Mouse (Mus musculus): ENCODE measurements around the gene Hdac1. TPM values are rescaled to one million over a fixed set of nuclear protein-coding genes. Genes with fewer than 3 reads are reported as not detected.

Gene Hdac1
- polyA plus RNA-seq, 1 experiment from 2014 or later: 86.1 TPM

DNA sequence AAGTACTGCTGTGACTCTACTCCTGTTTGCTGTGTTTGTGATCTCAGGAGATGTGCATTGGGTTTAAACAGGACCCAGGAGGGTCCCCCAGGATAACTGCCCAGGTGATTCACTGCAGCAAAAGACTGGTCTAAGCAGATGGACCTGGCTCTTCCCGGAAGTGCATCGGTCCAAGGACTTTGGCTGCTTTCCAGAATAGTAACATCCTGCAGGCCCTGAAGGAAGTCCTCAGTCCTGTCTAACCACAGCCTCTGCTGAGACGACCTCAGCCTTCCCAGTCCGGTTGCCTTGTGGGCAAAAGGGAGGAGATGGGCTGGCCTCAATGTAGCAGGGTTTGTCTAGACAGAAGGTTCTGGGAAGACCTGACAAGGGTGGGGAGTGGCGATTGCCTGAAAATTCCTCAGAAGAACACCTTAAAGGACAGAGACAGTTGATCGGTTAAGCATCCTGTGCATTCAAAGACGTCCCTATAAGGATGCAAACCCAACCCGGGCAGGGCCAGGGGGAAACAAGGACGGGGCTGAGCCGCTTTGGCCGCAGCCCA is 39.5 kb downstream of the Hdac1 start:
- no peaks in the 10 kb centered on the region for H3K36me3 ChIP-seq (replicated peaks)
- WGBS: 85% methylated on average over 11 of the region's 11 CpGs
- no peak overlapping the region for H3K4me3 ChIP-seq

DNA sequence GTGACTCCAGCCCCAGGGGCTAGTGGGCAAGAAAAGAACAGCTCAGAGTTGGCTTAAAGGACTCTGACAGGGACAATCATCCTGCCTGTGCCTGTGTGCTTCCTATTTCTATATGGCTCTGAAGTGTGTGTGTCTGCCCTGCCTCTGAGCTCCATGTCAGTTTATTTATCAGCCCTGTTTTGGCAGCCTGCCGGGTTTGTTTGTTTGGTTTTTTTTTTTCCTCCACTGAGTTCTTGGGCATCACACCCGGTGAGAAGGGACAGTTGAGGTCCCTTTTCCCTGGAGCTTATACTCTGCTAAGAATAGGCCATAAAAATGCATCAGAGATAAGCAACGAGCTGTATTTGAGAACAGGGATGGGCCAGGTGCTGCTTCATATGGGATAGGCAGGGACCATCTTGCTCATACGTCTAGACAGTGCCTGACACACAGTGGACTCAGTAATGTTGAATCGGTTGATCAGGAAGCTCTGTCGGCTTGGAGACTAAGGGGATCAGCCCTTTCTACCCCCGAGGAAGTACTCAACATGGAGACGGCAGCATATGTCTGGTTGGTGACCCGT is 40.1 kb downstream of the Hdac1 start:
- H3K4me2 ChIP-seq: no peak overlapping the region
- H3K9me3 ChIP-seq: no peaks in the 10 kb centered on the region
- 80% methylated on average over 9 of the region's 9 CpGs for WGBS
- no peak overlapping the region for H3K4me3 ChIP-seq
- no peak overlapping the region for H3K27ac ChIP-seq
- ATAC-seq (replicated peaks): no peak
- H3K4me1 ChIP-seq: peaks cover 14% of the 10 kb centered on the region
- H3K36me3 ChIP-seq (replicated peaks): no peaks in the 10 kb centered on the region
- H3K27me3 ChIP-seq (replicated peaks): no peaks in the 10 kb centered on the region
- H3K9ac ChIP-seq: no peak overlapping the region

More for the DNA sequence above, 39.5 kb downstream of the Hdac1 start:
- H3K27me3 ChIP-seq (replicated peaks): no peaks in the 10 kb centered on the region
- peaks cover 14% of the 10 kb centered on the region for H3K4me1 ChIP-seq
- ATAC-seq (replicated peaks): no peak
- no peaks in the 10 kb centered on the region for H3K9me3 ChIP-seq
- no peak overlapping the region for H3K27ac ChIP-seq
- H3K4me2 ChIP-seq: no peak overlapping the region
- no peak overlapping the region for H3K9ac ChIP-seq

DNA sequence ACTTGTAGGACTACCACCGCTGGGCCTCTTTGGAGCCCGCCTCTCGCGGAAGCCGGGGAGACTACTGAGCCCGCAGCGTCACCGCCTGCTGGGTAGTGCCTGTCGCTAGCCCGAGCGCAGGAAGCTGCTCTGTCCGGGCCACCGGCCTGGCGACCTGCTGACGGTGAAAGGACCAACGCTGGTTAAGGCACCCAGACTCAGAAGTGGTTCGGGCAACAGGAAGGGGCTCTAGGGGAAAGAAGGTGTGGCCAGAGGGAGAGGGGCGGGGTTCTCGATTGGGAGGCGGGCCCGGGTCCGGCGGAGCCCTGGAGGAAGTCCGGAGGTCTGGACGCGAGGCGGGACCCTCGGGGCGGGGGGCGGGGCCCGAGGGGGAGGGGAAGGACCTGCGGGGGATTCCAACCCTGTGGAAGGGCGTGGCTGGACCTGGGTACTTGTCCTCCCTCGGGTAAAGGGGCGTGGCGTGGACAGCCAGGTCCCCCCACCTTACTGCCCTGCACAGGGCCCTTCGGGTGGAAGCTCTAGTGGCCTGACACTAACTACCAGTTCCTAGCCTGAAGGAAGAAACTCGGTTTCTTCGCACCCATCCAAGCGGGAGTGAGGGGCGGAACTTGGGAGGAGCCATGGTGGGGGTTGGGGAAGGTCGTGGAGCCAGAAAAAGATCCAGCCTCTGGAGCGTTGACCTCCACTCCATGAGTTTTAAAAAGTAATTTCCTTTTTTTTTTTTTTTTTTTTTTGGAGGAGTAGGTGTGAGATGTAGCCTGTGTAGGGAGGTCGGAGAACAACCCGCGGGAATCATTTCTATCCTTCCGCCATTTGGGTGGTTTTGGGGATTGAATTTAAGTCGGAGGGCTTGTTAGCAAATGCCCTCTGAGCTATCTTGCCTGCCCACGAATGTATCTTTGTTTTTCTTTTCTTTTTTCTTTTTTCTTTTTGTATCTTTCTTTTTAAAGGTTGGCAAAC is 41.6 kb downstream of the Hdac1 start:
- Histone ChIP-seq H3K27ac (peak overlapping the region; percentile 57), H3K36me3 (replicated peaks) (no peaks in the 10 kb centered on the region), H3K9ac (peak overlapping the region; percentile 35), H3K9me3 (no peaks in the 10 kb centered on the region), H3K4me2 (peak overlapping the region; percentile 81), H3K4me1 (peaks cover 26% of the 10 kb centered on the region), H3K4me3 (peak overlapping the region; percentile 48), H3K27me3 (replicated peaks) (no peaks in the 10 kb centered on the region)
- peak; percentile 64 for ATAC-seq (replicated peaks)
- WGBS: 2% methylated on average over 42 of the region's 49 CpGs

DNA sequence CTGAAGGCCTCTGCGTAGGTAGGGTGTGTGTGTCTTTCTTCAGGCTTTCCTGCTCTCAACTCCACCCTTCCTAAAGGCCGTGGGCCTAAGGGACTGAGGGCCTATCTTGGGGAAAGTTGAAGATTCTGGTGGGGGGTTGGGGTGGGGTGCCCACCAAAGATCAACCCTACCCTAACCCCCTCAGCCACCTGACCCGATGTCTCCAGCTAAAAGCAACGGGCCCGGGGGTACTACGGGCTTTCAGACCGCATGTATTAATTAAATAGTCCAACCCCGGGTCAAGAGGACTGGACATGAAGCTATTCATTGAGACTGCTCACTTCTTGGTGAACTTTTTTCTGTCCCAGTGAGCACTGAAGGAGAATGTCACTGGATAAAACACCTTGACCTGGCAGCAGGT is 42.5 kb downstream of the Hdac1 start:
- 80% methylated on average over 8 of the region's 8 CpGs for WGBS
- peaks cover 31% of the 10 kb centered on the region for H3K4me1 ChIP-seq
- no peaks in the 10 kb centered on the region for H3K9me3 ChIP-seq
- H3K27me3 ChIP-seq (replicated peaks): no peaks in the 10 kb centered on the region
- H3K36me3 ChIP-seq (replicated peaks): no peaks in the 10 kb centered on the region
- H3K27ac ChIP-seq: peak overlapping the region; percentile 57
- no peak overlapping the region for H3K9ac ChIP-seq
- no peak for ATAC-seq (replicated peaks)
- H3K4me3 ChIP-seq: peak overlapping the region; percentile 48
- peak overlapping the region; percentile 81 for H3K4me2 ChIP-seq

DNA sequence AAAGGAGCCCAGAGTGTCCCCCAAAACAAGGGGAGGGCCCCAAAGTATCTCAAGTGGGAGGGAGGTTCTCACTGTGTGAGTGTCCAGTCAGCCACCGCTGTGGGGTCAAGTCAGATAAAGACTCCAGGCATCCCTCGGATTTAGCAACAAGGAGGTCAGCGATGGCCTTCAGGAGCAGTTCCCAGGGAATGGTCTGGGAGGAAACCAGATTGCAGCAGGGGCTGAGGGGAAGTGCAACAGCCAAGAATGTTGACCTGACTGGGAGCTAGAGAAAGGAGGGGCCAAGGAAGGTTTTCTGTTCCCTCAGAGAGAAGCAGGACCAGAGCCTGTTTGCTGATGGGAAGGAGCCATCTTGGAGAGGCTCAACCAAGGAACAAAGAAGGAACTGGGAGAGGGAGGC is 43.6 kb downstream of the Hdac1 start:
- Histone ChIP-seq H3K9me3 (no peaks in the 10 kb centered on the region), H3K4me1 (peaks cover 31% of the 10 kb centered on the region), H3K36me3 (replicated peaks) (no peaks in the 10 kb centered on the region), H3K4me2 (no peak overlapping the region), H3K4me3 (no peak overlapping the region), H3K9ac (no peak overlapping the region), H3K27ac (no peak overlapping the region), H3K27me3 (replicated peaks) (no peaks in the 10 kb centered on the region)
- ATAC-seq (replicated peaks): no peak
- 73% methylated on average over 3 of the region's 3 CpGs for WGBS

DNA sequence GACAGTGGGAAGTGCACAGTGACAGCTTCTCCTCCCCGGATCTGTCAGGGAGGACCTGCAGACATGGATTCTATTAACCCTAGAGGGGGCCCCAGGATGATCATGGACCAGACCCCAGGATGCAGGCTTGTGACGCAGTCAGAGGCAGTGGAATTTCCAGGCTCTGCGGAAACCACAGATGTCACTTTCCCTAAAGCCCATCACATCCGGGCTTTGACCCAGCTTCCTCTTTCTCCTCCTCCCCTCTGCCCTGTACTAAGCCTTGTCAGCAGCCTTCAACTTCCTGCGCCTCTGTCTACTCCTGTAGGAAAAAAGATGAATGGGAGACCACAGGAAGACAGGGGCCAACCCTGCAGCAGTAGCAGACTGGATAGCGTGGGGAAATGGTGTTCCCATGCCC is 45.9 kb downstream of the Hdac1 start:
- Histone ChIP-seq H3K9me3 (no peaks in the 10 kb centered on the region), H3K4me2 (peak overlapping the region; percentile 46), H3K27ac (peak overlapping the region; percentile 73), H3K27me3 (replicated peaks) (peaks cover 13% of the 10 kb centered on the region), H3K9ac (peak overlapping the region; percentile 7), H3K4me1 (peaks cover 32% of the 10 kb centered on the region), H3K36me3 (replicated peaks) (no peaks in the 10 kb centered on the region), H3K4me3 (peak overlapping the region; percentile 17)
- 32% methylated on average over 6 of the region's 6 CpGs for WGBS
- peak; percentile 19; the same call in 1 of the 2 replicates for ATAC-seq (replicated peaks)

DNA sequence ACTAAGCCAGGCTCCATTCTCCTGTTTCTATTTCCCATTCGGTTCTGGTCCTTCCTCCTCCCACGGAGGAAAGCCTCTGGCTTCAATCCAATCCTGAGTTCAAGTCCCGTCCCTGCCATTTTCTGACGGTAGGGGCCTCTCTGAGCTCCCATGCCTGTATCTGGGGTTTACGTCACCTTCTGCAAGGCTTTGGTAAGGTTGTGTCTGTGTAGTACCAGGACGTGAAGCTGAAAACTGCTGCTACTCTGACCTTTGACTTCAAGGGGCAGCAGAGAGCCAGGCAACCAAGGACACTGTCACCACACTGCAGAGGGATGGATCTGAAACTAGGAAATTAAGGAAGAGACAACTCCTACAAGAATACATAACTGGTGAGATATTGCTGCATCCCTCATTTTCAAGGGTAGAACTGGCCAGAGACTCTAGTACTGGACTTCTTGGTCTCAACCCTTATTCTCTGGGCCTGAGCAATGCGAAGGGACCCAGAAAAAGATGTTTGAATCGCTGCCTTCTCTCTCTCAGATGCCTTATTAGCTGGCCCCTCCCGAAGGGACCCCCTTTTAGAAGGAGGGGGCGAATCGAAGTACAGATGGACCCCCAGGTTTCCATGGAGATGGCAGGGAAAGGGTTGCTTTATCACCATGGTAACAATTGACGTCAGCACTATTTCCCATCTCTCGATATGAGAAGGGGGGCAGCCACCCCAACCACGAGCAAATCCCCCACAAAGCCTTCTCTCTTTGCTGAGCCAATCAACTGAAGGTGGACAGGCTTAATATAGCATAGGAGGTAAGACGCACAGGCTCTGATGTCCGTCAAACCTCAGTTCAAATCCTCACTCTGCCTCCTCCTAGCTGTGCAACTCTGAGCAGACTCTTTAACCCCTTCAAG is 46.6 kb downstream of the Hdac1 start:
- H3K4me3 ChIP-seq: peak overlapping the region; percentile 17
- no peaks in the 10 kb centered on the region for H3K9me3 ChIP-seq
- peak overlapping the region; percentile 73 for H3K27ac ChIP-seq
- 13% methylated on average over 16 of the region's 16 CpGs for WGBS
- H3K27me3 ChIP-seq (replicated peaks): peaks cover 18% of the 10 kb centered on the region
- peaks cover 32% of the 10 kb centered on the region for H3K4me1 ChIP-seq
- H3K9ac ChIP-seq: peak overlapping the region; percentile 7; the same call in 1 of the 2 replicates
- ATAC-seq (replicated peaks): peak; percentile 61
- peak overlapping the region; percentile 46 for H3K4me2 ChIP-seq
- no peaks in the 10 kb centered on the region for H3K36me3 ChIP-seq (replicated peaks)

DNA sequence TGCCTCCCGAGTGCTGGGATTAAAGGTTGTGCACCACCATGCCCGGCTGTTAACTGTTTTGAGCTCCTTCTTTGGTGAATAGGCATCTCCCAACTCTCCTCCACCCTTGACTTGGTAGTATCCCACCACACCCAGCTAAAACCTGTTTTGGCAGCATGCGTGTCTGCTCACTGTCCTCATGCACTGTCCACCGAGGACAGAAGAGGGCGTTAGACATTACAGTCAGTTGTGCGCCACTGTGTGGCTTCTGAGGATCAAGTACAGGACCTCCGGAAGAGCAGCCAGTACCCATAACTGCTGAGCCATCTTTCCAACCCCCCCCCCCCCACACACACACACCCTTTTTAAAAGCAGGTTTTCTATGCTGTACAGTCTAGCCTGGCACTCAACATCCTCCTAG is 47.8 kb downstream of the Hdac1 start:
- no peak for ATAC-seq (replicated peaks)
- H3K9me3 ChIP-seq: no peaks in the 10 kb centered on the region
- no peaks in the 10 kb centered on the region for H3K36me3 ChIP-seq (replicated peaks)
- WGBS: 69% methylated on average over 6 of the region's 7 CpGs
- H3K27me3 ChIP-seq (replicated peaks): peaks cover 24% of the 10 kb centered on the region
- H3K9ac ChIP-seq: no peak overlapping the region
- H3K4me3 ChIP-seq: no peak overlapping the region
- no peak overlapping the region for H3K27ac ChIP-seq
- no peak overlapping the region for H3K4me2 ChIP-seq
- peaks cover 26% of the 10 kb centered on the region for H3K4me1 ChIP-seq

DNA sequence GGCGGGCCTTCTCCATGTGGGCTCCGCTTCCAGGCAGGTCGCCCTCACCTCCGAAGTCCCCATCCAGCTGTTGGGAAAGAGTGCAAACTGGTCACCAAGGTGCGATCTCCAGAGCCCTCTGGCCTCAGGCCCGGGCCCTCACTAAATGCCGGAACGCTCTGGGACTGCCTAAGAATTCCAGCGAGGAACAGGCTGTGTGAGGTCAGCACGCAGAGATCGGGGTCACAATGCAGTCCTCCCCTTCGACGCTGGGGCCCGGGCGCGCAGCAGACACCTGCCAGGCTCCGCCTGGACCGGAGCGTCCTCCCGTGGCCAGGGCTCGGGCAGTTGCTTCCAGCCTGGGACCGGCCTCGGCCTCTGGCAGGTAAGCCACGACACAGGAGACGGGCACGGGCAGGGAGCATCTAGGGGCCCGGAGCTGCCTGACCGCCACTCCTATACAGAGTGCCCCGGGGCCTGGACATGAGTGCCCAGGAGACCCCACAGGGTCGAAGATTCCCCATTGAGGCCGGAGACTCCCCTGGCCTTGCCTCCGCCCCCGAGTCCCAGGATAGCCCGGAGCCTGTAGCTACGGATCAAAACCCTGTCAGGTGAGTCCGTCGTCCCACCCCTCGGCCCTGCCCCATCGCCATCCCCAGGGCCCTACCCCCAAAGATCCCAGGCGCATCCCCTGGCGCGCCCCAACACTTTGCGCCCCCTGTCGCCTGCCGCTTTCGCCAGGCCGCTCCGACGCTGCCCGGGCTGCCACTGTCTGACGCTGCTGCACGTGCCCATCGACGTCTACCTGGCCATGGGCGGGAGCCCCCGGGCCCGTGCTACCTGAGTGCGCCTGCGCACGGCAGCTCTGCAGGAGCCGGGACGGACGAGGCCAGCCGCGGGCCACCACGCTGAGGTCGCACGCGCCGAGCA is 51.3 kb downstream of the Hdac1 start, which contains the start of the genes Tssk3 and Fam229a:
Tssk3 (minus strand) TSS at position 51 of the 909 bp plus-strand sequence.
Fam229a (plus strand) TSS at position 219 of the 909 bp plus-strand sequence.
- H3K36me3 ChIP-seq (replicated peaks): peaks cover 20% of the 10 kb centered on the region
- H3K27me3 ChIP-seq (replicated peaks): peaks cover 24% of the 10 kb centered on the region
- H3K9ac ChIP-seq: peak within 1 kb of the TSS; percentile 20; the same call in 1 of the 2 replicates
- ATAC-seq (replicated peaks): peak; percentile 60
- no peaks in the 10 kb centered on the region for H3K9me3 ChIP-seq
- H3K4me1 ChIP-seq: peaks cover 18% of the 10 kb centered on the region
- peak within 1 kb of the TSS; percentile 58 for H3K4me2 ChIP-seq
- H3K27ac ChIP-seq: no peak within 1 kb of the TSS
- WGBS: 2% methylated on average over 62 of the region's 70 CpGs
- H3K4me3 ChIP-seq: peak within 1 kb of the TSS; percentile 33

DNA sequence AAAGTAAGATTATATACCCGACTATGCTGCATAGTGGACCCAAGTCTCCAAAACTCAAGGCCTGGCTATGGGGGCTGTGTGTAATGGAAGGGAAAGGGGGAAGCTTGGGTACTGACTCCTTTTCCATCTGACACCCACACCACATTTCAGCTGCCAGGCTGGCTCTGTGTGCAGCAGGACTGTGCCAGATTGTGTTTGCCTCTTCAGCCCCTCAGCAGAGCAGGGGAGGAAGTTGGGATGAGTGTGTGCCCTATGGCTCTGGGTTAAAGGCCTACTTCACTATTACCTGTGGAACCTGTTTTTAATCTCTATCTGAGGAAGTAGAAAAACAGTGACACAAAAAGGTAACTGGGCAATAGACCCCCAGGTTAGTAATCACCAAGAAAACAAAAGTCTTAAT is 61.4 kb downstream of the Hdac1 start:
- H3K4me1 ChIP-seq: no peaks in the 10 kb centered on the region
- H3K36me3 ChIP-seq (replicated peaks): peaks cover 48% of the 10 kb centered on the region
- no peak overlapping the region for H3K4me3 ChIP-seq
- WGBS: 96% methylated on average over 1 of the region's 1 CpGs
- H3K9ac ChIP-seq: no peak overlapping the region
- H3K27ac ChIP-seq: no peak overlapping the region
- H3K27me3 ChIP-seq (replicated peaks): no peaks in the 10 kb centered on the region
- H3K4me2 ChIP-seq: no peak overlapping the region
- no peak for ATAC-seq (replicated peaks)
- H3K9me3 ChIP-seq: no peaks in the 10 kb centered on the region

DNA sequence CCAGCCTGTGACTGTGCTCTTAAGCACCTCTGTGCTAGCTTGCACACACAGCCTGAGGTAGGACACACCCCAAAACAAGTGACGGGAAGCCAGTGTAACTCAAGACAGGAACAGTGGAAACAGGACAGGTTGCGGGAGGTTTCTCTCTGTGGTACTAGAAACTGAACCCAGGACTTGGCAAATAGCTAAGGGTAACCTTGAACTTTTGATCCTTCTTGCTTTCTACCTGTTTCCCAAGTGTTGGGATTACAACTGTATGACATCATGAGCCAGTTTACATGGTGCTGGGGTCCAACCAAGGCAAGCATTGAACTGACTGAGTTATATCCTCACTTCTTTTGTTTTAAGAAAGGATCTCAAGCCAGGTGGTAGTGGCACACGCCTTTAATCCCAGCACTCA is 62.6 kb downstream of the Hdac1 start:
- WGBS: 91% methylated on average over 3 of the region's 3 CpGs
- peaks cover 42% of the 10 kb centered on the region for H3K36me3 ChIP-seq (replicated peaks)
- no peak overlapping the region for H3K4me3 ChIP-seq
- H3K4me1 ChIP-seq: no peaks in the 10 kb centered on the region
- H3K27me3 ChIP-seq (replicated peaks): no peaks in the 10 kb centered on the region
- no peak overlapping the region for H3K27ac ChIP-seq
- H3K9ac ChIP-seq: no peak overlapping the region
- H3K4me2 ChIP-seq: no peak overlapping the region
- ATAC-seq (replicated peaks): no peak
- no peaks in the 10 kb centered on the region for H3K9me3 ChIP-seq
